11 mouse cellular contexts compared by ENCODE assay signal in the genomic region with DNA sequence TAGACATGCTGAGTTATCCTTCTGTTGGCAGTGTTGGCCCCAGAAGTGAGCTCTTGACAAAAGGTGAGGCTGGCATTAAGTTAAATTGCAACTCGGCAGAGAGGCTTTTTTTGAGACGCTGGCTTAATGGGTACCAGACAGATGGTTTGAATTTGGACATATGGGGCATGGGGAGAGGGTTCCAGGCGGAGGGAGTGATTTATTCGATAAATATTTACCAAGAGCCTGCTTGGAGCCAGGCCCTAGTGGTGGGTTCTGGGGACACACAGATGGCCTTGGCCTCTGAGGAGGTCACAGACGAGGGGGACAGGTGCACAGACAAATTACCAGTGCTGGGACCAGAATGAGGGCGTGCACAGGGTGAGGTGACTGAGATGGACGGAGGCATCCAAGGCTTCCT. TPM values are rescaled to one million over a fixed set of nuclear protein-coding genes. Genes with fewer than 3 reads are reported as not detected.
DNase-seq lines count a peak whose midpoint lies in the region; ATAC-seq and TF ChIP-seq lines count a peak whose summit lies in the region.
"Had no signal": no experiment of that assay in that cellular context is flagged by ENCODE, and none has a peak within 500 bp of the region (broad histone marks: within the 10 kb centered on the region; RNA-seq: fewer than 3 reads in every experiment).

No protein-coding gene starts in this region.

- TF ChIP-seq CTCF in brain, embryonic 14.5 days (IDR thresholded peaks at IDR 0.05; ENCODE audit: borderline replicate concordance, extremely low read depth, insufficient read depth, insufficient read length) = no peak

- no peak for TF ChIP-seq POLR2A in brain, embryonic 14.5 days (IDR thresholded peaks at IDR 0.05; ENCODE audit: borderline replicate concordance, extremely low read depth, insufficient read depth, insufficient read length, poor library complexity, severe bottlenecking)

- ATAC-seq in frontal cortex, adult (ENCODE audit: low TSS enrichment) = no peak

- peak; percentile 23 for DNase-seq in kidney, adult 11 months
- DNase-seq in kidney, postnatal 10 days = no peak
- DNase-seq in brain, embryonic 14.5 days (ENCODE audit: low read depth) = peak; percentile 66
- DNase-seq in cerebellum, adult 11-12 months = peak; percentile 93
- DNase-seq in cerebellum, postnatal 36 days = peak; percentile 82 to 84
- no peak for DNase-seq in MN1 (ENCODE audit: low spot score)
- DNase-seq: adrenal gland, postnatal 10 days; embryo, embryonic 11 days; layer of hippocampus, adult 9-11 months; lung, embryonic 14.5 days had no signal

RNA-seq across cellular contexts. Expression of a gene that starts 59.5 kb away (rescaled TPM):
- polyA plus RNA-seq in brain, embryonic 14.5 days (2012; rRNA removed) = 1.3 and 1.4 TPM in 2 replicates

Comparison
In these comparisons a context has a peak if more than half of its experiments do, and no peak if none do; other contexts are left out.
1. DNase-seq: peak in kidney, adult 11 months (single experiment), brain, embryonic 14.5 days (single experiment), cerebellum, adult 11-12 months (single experiment) and cerebellum, postnatal 36 days (2 of 2); none in kidney, postnatal 10 days (single experiment) and MN1 (single experiment).